Mouse (Mus musculus) c-Kit-positive CD71-positive TER-119-positive erythroid progenitor cells, embryonic 14.5 days (primary cell): ENCODE results near the gene Lekr1.

Experiments used
- DNase-seq: peaks from one replicate; pipeline ENCODE4 v3.0.0-alpha.2; 2013; ENCODE audit warnings: low spot score

Lekr1 gene

GRCm38 (mm10) chr3:65665977-65666766 is at the start of gene Lekr1:
Gene Lekr1 (plus strand): TSS chr3:65666228.
- DNase-seq: peak; percentile 73

DNA sequence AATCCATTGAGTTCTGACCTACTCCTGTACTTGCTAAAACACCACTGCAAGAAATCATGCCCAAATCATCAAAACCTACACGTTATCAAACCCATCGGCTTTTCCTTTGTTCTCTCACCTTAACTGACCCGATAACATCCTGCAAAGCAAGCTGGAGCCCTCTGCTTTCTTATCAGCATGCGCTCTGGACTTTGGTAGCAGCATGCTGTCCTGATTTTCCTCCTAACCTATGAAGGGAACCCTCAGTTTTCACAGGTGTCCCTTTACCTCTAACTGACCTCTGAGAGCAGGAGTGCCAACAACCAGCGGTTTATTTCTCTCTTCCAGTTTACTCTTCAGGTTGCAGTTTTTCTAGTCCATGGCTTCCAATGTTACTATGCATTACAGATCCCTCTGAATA is 48.5 kb upstream of the Lekr1 start:
- DNase-seq: no peak

- DNase-seq: no peak
Measured at GRCm38 (mm10) chr3:65619340-65619739, 46.7 kb upstream of the Lekr1 start.

DNA sequence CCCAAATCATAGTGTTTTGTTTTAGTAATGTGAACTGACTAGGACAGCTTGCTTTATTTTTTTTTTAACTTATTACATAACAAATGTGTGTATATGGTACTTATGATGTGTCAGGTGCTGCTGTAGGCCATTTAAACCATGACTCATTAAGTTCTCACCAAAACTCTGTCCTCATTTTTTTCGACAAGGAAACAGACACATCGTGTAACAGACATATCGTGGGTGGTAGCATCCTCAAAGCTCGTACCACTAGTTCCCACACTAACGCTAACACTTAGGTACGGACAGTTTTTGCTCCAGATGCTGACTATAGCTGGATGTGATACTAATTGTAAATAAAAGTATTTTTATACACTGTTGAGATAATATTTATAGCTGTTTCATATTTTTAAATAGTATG is 43.0 kb upstream of the Lekr1 start:
- no peak for DNase-seq

- no peak for DNase-seq
Measured at GRCm38 (mm10) chr3:65625496-65626289, 40.3 kb upstream of the Lekr1 start.

- no peak for DNase-seq
Measured at GRCm38 (mm10) chr3:65626290-65626914, 39.6 kb upstream of the Lekr1 start.

GRCm38 (mm10) chr3:65627021-65627706 is 38.9 kb upstream of the Lekr1 start:
- DNase-seq: no peak

DNA sequence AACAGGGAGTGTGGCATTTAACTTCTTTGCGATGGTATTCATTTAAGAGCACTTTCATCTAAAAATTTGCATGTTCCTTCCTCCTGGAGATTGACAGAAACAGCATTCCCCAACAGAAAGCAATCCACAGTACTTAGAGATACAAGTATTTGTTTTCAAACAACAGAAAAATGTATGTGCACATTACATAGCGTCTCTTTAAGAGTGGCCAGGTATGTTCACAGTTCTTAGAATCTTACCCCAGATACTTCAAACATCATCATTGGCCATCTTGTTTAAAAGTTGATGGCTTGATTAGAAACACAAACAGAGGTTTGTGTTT is 38.4 kb upstream of the Lekr1 start:
- no peak for DNase-seq

- DNase-seq: no peak
Measured at GRCm38 (mm10) chr3:65629565-65630112, 36.4 kb upstream of the Lekr1 start.

DNA sequence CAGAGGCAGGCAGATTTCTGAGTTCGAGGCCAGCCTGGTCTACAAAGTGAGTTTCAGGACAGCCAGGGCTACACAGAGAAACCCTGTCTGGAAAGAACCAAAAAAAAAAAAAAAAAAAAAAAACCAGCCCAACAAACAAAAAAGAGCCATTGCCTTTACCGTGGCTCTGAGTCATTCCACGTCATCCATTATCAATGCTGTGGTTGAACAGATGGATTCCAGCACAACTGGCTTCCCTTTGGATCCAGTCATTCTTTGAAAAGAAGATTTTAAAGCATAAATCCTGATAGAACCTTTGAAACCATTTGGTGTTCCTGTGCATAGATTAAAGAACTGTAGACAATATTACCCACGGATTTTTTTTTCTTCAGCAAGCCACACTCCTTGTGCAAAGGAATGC is 32.4 kb upstream of the Lekr1 start:
- no peak for DNase-seq

DNA sequence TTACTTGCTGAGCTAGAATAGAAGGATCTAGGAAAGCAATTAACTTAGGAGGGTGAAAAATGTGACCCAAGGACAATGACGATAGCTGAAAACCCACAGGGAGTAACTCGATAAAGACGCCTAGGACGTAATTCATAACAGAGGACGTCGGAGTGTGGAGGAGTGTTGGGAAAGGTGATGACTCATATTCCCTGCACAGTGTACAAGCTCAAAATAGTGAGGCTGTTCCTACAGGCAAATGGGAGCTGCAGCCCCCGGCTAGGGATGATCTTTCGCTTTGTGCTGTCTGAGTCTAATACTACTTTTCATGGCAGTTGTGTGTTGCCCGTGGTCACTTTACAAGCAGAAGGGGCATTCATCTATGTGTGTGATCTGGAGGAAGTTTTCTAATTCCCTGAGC is 30.0 kb upstream of the Lekr1 start:
- no peak for DNase-seq

DNA sequence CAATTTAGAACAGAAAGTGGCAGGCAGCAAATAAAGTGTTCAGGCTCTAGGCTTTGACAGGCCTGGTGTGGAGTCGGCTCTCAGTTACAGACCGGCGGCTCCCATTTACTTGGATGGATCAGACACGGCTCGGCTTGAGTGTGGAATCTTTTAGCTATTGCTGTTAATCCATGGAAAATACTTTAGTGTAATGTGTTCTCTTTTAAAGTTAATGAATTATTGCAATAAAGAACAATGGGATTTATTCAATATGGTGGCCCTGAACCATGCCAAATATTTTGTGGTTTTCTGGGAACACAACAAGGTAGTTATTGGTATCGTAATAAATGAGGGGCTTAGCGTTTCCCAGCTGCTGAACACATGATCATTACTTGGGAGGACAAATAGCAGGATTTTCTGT is 28.7 kb upstream of the Lekr1 start:
- no peak for DNase-seq

DNA sequence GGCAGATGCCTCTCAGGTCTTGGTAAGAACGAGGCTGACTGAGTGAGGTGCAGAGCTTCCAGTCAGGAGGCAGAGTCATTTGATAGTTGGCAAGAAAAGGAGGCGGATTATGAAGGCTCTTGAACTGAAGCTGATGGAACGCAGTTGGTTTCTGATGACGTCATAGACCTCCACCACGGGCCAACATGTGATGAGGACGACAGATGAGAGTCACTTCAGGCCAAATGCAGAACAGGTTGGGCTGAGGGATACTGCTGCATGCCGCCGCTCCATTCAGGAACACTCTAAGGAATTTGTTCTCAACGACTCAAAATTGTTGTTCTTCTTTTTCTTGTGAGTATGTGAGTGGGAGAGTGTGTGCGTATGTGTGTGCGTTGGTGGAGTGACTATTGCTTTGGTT is 27.1 kb upstream of the Lekr1 start:
- no peak for DNase-seq

DNA sequence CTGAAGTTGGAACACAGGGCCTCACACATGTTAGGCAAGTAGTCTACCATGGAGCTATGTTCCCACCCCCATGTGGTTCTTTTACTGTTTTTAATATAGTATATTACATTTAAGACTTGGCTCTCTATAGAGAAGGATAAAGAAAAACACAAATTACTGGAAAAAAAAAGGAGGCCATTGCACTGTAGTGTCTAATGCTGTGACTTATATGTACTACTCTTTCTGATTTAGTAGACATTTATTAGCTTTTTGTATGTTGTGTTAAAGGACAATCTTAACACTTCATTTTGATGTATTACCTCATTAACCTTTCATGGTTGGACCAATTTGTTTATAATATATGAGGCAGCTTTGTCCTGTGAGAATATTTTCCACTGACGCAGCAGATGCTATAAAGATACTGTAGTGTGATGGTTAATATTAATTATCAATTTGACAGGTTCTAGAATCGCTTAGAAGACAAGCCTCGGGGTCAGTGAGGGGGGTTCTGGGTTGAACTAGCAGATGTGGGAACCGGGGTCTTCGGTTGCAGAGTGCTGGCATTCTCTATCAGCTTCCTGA is 26.5 kb upstream of the Lekr1 start:
- DNase-seq: no peak

GRCm38 (mm10) chr3:65642959-65643358 is 23.1 kb upstream of the Lekr1 start:
- no peak for DNase-seq

DNA sequence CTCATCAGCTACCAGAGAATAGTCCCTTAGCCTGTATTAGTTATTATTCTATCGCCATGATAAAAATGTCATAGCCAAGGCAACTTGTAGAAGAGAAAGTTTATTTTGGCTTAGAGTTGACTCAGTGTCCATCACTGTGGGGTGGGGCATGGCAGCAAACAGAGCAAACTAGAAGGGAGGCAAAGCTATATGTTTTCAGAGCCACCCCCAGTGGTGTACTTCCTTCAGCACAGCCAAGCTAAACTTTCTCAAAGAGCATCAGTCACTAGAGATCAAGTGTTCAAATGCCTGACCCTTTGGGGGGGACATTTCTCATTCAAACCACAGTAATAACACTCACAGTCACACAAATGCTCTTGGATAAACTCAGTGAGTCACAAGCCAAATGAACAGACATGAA is 22.4 kb upstream of the Lekr1 start:
- DNase-seq: no peak

- no peak for DNase-seq
Measured at GRCm38 (mm10) chr3:65647592-65647991, 18.4 kb upstream of the Lekr1 start.

GRCm38 (mm10) chr3:65648913-65649312 is 17.1 kb upstream of the Lekr1 start:
- DNase-seq: no peak

DNA sequence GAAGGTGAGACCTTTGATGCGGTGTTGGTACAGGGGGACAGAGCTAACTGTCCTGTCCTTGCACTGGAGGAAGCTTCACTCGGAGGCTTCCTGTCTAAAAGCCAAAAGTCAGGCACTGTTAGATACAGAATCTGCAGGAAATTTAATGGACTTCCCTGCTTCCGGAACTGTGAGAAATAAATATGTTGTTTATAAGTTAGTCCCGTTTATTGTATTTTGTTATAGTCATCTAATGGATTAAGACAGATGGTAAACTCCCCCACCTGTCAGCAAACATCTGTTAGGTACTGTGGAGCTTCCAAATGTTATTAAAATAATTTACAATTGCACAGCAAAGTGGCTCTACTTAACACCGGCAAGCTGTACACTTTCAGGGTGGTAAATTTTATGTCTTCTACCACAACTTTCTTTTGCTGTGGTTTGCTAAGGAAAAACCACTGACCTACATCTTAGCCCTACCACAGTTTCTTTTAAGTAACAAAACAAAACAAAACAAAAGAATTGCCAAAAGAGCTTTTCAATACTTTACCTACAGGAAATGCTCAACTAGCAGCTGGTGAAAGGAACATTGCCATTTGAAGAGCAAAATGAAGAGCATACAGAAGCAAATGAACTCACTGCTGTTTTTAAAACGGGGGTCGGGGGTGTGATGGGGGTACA is 15.7 kb upstream of the Lekr1 start:
- no peak for DNase-seq

DNA sequence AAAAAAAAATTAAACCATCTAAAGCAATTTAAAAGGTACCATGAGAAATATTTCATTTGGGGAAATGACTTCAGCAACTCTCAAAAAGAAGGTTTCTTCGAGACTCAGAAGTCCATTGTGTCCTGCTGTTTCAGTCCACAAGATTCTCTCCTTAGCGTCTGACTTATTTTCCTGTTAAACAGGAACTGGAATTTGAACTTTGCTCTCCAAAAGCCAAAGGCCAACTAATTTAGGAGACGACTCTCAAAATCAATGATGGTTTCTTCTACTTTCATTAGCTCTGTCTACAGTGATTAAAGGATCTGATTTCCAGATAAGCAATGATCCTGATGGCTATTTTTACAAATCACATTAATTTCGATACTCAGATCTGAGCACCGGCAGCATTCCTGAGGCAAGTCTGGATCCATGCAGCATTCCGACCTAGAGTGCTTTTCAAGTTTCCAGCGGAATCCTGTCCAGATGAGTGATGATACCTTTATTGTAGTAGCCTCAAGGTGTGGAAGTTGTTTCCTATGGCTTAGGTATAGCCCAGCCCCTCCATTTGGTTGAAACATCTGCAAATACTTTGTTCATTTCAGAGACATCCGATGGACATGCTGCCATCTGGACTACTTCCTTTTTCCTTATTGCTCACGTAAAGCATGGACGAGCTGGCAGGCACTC is 11.4 kb upstream of the Lekr1 start:
- DNase-seq: no peak

DNA sequence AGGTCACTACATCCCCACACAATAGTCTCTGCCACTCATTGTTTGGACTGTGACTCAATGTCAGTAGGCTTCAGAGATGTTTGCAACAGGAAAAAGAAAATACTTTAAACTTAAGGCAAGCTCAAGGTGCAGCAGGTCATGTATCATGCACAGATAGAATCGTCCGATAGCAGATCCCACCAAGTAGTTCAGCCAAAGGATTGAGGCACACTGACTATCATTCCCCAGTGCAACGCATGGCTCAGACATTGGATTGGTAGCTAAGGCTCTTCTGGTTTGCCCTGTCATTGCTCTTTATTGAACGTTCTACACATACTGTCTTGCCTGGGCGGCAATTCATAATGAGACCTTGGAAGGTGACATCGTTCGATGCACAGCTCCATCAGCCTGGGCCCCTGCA is 9.6 kb upstream of the Lekr1 start:
- DNase-seq: no peak
